Mouse (Mus musculus) embryonic fibroblast, embryonic 13.5 days (primary cell): ENCODE measurements around the gene Mmrn2.

Experiments
- CTCF ChIP-seq: IDR thresholded peaks from 2 replicates; pipeline ENCODE4 v1.5.1; 2011; ENCODE audit warnings: mild to moderate bottlenecking, control low read depth, low read length, moderate library complexity, borderline replicate concordance; ENCODE audit not compliant: insufficient read depth
- POLR2A ChIP-seq: IDR thresholded peaks from 2 replicates; pipeline ENCODE4 v1.6.1; 2011; ENCODE audit warnings: low read depth, mild to moderate bottlenecking, control low read depth, low read length, moderate library complexity

- TF ChIP-seq CTCF (no peak), POLR2A (no peak)
Observed at GRCm38 (mm10) chr14:34412164-34412896, 37.1 kb downstream of the Mmrn2 start.
